Mouse (Mus musculus): Measurements from ENCODE around the gene Kcnj8. TPM values are rescaled to one million over a fixed set of nuclear protein-coding genes. Genes with fewer than 3 reads are reported as not detected.

Kcnj8 gene
- polyA plus RNA-seq, 1 experiment from 2014 or later = 13.6 TPM

- H3K36me3 ChIP-seq = no peaks in the 10 kb centered on the region
- H3K9me3 ChIP-seq (replicated peaks) = no peaks in the 10 kb centered on the region
- no peak overlapping the region for H3K4me3 ChIP-seq (replicated peaks)
- no peaks in the 10 kb centered on the region for H3K27me3 ChIP-seq (replicated peaks)
- H3K9ac ChIP-seq (replicated peaks) = no peak overlapping the region
- no peak overlapping the region for H3K27ac ChIP-seq (replicated peaks)
- H3K4me1 ChIP-seq = no peaks in the 10 kb centered on the region
- no peak overlapping the region for H3K4me2 ChIP-seq
- no peak for ATAC-seq (ENCODE audit: low FRiP score)
- WGBS = 86% methylated on average over 4 of the region's 4 CpGs
Measured at GRCm38 (mm10) chr6:142543648-142544047, 27.8 kb downstream of the Kcnj8 start.

GRCm38 (mm10) chr6:142542800-142543175, 28.6 kb downstream of the Kcnj8 start:
- H3K27me3 ChIP-seq (replicated peaks) = no peaks in the 10 kb centered on the region
- H3K4me3 ChIP-seq (replicated peaks) = no peak overlapping the region
- no peak overlapping the region for H3K4me2 ChIP-seq
- H3K36me3 ChIP-seq = no peaks in the 10 kb centered on the region
- no peak overlapping the region for H3K9ac ChIP-seq (replicated peaks)
- H3K9me3 ChIP-seq (replicated peaks) = no peaks in the 10 kb centered on the region
- no peak for ATAC-seq (ENCODE audit: low FRiP score)
- H3K4me1 ChIP-seq = no peaks in the 10 kb centered on the region
- no peak overlapping the region for H3K27ac ChIP-seq (replicated peaks)
- 88% methylated on average over 6 of the region's 6 CpGs for WGBS

GRCm38 (mm10) chr6:142542082-142542799, 29.2 kb downstream of the Kcnj8 start:
- Histone ChIP-seq H3K4me2 (no peak overlapping the region), H3K27ac (replicated peaks) (no peak overlapping the region), H3K9me3 (replicated peaks) (no peaks in the 10 kb centered on the region), H3K27me3 (replicated peaks) (no peaks in the 10 kb centered on the region), H3K4me1 (no peaks in the 10 kb centered on the region), H3K9ac (replicated peaks) (no peak overlapping the region), H3K4me3 (replicated peaks) (no peak overlapping the region), H3K36me3 (no peaks in the 10 kb centered on the region)
- 75% methylated on average over 8 of the region's 8 CpGs for WGBS
- ATAC-seq (ENCODE audit: low FRiP score) = no peak

- H3K4me2 ChIP-seq = no peak overlapping the region
- no peaks in the 10 kb centered on the region for H3K4me1 ChIP-seq
- 86% methylated on average over 10 of the region's 10 CpGs for WGBS
- H3K36me3 ChIP-seq = no peaks in the 10 kb centered on the region
- H3K27me3 ChIP-seq (replicated peaks) = no peaks in the 10 kb centered on the region
- no peaks in the 10 kb centered on the region for H3K9me3 ChIP-seq (replicated peaks)
- H3K27ac ChIP-seq (replicated peaks) = no peak overlapping the region
- no peak for ATAC-seq (ENCODE audit: low FRiP score)
- H3K9ac ChIP-seq (replicated peaks) = no peak overlapping the region
- H3K4me3 ChIP-seq (replicated peaks) = no peak overlapping the region
Measured at GRCm38 (mm10) chr6:142540561-142541160, 30.8 kb downstream of the Kcnj8 start.

GRCm38 (mm10) chr6:142540131-142540530, 31.3 kb downstream of the Kcnj8 start:
- WGBS = 92% methylated on average over 5 of the region's 5 CpGs
- H3K4me2 ChIP-seq = no peak overlapping the region
- no peaks in the 10 kb centered on the region for H3K4me1 ChIP-seq
- no peaks in the 10 kb centered on the region for H3K9me3 ChIP-seq (replicated peaks)
- no peak overlapping the region for H3K4me3 ChIP-seq (replicated peaks)
- H3K9ac ChIP-seq (replicated peaks) = no peak overlapping the region
- H3K27ac ChIP-seq (replicated peaks) = no peak overlapping the region
- H3K36me3 ChIP-seq = no peaks in the 10 kb centered on the region
- H3K27me3 ChIP-seq (replicated peaks) = no peaks in the 10 kb centered on the region
- no peak for ATAC-seq (ENCODE audit: low FRiP score)

- no peaks in the 10 kb centered on the region for H3K4me1 ChIP-seq
- no peak overlapping the region for H3K9ac ChIP-seq (replicated peaks)
- H3K9me3 ChIP-seq (replicated peaks) = no peaks in the 10 kb centered on the region
- no peak overlapping the region for H3K4me2 ChIP-seq
- H3K36me3 ChIP-seq = no peaks in the 10 kb centered on the region
- H3K4me3 ChIP-seq (replicated peaks) = no peak overlapping the region
- WGBS = 84% methylated on average over 17 of the region's 17 CpGs
- no peaks in the 10 kb centered on the region for H3K27me3 ChIP-seq (replicated peaks)
- no peak for ATAC-seq (ENCODE audit: low FRiP score)
- H3K27ac ChIP-seq (replicated peaks) = no peak overlapping the region
Measured at GRCm38 (mm10) chr6:142538503-142538902, 32.9 kb downstream of the Kcnj8 start.

- Histone ChIP-seq H3K36me3 (no peaks in the 10 kb centered on the region), H3K4me2 (no peak overlapping the region), H3K9ac (replicated peaks) (no peak overlapping the region), H3K27ac (replicated peaks) (no peak overlapping the region), H3K4me3 (replicated peaks) (no peak overlapping the region), H3K27me3 (replicated peaks) (no peaks in the 10 kb centered on the region), H3K9me3 (replicated peaks) (no peaks in the 10 kb centered on the region), H3K4me1 (no peaks in the 10 kb centered on the region)
- no peak for ATAC-seq (ENCODE audit: low FRiP score)
- 84% methylated on average over 5 of the region's 5 CpGs for WGBS
Measured at GRCm38 (mm10) chr6:142533412-142533811, 38.0 kb downstream of the Kcnj8 start.

GRCm38 (mm10) chr6:142532686-142533085, 38.7 kb downstream of the Kcnj8 start:
- H3K4me2 ChIP-seq = no peak overlapping the region
- H3K9me3 ChIP-seq (replicated peaks) = no peaks in the 10 kb centered on the region
- no peak for ATAC-seq (ENCODE audit: low FRiP score)
- H3K4me3 ChIP-seq (replicated peaks) = no peak overlapping the region
- no peaks in the 10 kb centered on the region for H3K27me3 ChIP-seq (replicated peaks)
- no peak overlapping the region for H3K27ac ChIP-seq (replicated peaks)
- WGBS = 93% methylated on average over 2 of the region's 2 CpGs
- H3K36me3 ChIP-seq = no peaks in the 10 kb centered on the region
- H3K4me1 ChIP-seq = no peaks in the 10 kb centered on the region
- H3K9ac ChIP-seq (replicated peaks) = no peak overlapping the region

- H3K27me3 ChIP-seq (replicated peaks) = no peaks in the 10 kb centered on the region
- no peak overlapping the region for H3K4me3 ChIP-seq (replicated peaks)
- H3K9ac ChIP-seq (replicated peaks) = no peak overlapping the region
- no peaks in the 10 kb centered on the region for H3K36me3 ChIP-seq
- no peak for ATAC-seq (ENCODE audit: low FRiP score)
- 96% methylated on average over 17 of the region's 17 CpGs for WGBS
- no peak overlapping the region for H3K27ac ChIP-seq (replicated peaks)
- no peaks in the 10 kb centered on the region for H3K4me1 ChIP-seq
- no peak overlapping the region for H3K4me2 ChIP-seq
- no peaks in the 10 kb centered on the region for H3K9me3 ChIP-seq (replicated peaks)
Measured at GRCm38 (mm10) chr6:142532141-142532540, 39.3 kb downstream of the Kcnj8 start.

GRCm38 (mm10) chr6:142530378-142530777, 41.0 kb downstream of the Kcnj8 start:
- no peak overlapping the region for H3K4me3 ChIP-seq (replicated peaks)
- WGBS = 70% methylated on average over 5 of the region's 5 CpGs
- H3K9ac ChIP-seq (replicated peaks) = no peak overlapping the region
- ATAC-seq (ENCODE audit: low FRiP score) = no peak
- H3K9me3 ChIP-seq (replicated peaks) = no peaks in the 10 kb centered on the region
- no peak overlapping the region for H3K27ac ChIP-seq (replicated peaks)
- no peaks in the 10 kb centered on the region for H3K4me1 ChIP-seq
- H3K4me2 ChIP-seq = no peak overlapping the region
- H3K27me3 ChIP-seq (replicated peaks) = no peaks in the 10 kb centered on the region
- no peaks in the 10 kb centered on the region for H3K36me3 ChIP-seq

- Histone ChIP-seq H3K9ac (replicated peaks) (no peak overlapping the region), H3K9me3 (replicated peaks) (no peaks in the 10 kb centered on the region), H3K36me3 (no peaks in the 10 kb centered on the region), H3K27me3 (replicated peaks) (no peaks in the 10 kb centered on the region), H3K4me2 (no peak overlapping the region), H3K27ac (replicated peaks) (no peak overlapping the region), H3K4me1 (no peaks in the 10 kb centered on the region), H3K4me3 (replicated peaks) (no peak overlapping the region)
- no peak for ATAC-seq (ENCODE audit: low FRiP score)
- 86% methylated on average over 8 of the region's 8 CpGs for WGBS
Measured at GRCm38 (mm10) chr6:142529680-142530079, 41.7 kb downstream of the Kcnj8 start.

GRCm38 (mm10) chr6:142527931-142528562, 43.4 kb downstream of the Kcnj8 start:
- Histone ChIP-seq H3K9me3 (replicated peaks) (no peaks in the 10 kb centered on the region), H3K27ac (replicated peaks) (no peak overlapping the region), H3K36me3 (no peaks in the 10 kb centered on the region), H3K27me3 (replicated peaks) (no peaks in the 10 kb centered on the region), H3K4me1 (no peaks in the 10 kb centered on the region), H3K4me2 (no peak overlapping the region), H3K4me3 (replicated peaks) (no peak overlapping the region), H3K9ac (replicated peaks) (no peak overlapping the region)
- 34% methylated on average over 1 of the region's 1 CpGs for WGBS
- no peak for ATAC-seq (ENCODE audit: low FRiP score)

All from neural tube, embryonic 15.5 days (tissue).